Mouse (Mus musculus) neural tube, embryonic 12.5 days (tissue): ENCODE results near the gene Ppp1r3g. TPM values are rescaled to one million over a fixed set of nuclear protein-coding genes. Genes with fewer than 3 reads are reported as not detected.
A peak's percentile ranks its signal among the peaks of the same experiment; 100 is the strongest.

ENCODE experiments used
- ATAC-seq: fragments of 200-750 bp; cut with Nextera tagmentation; 2 replicates; pipeline ENCODE4 v1.8.0; 2017; ENCODE audit warnings: low read depth, mild to moderate bottlenecking, moderate TSS enrichment, moderate library complexity; ENCODE audit not compliant: low FRiP score
- H3K27ac ChIP-seq: fragments of 300-500 bp; sonication (generic); 2 replicates; pipeline ENCODE4 v1.5.1; 2016
- H3K27me3 ChIP-seq: fragments of 300-500 bp; sonication (generic); replicated peaks from 2 replicates; pipeline ENCODE4 v1.6.1; 2016; ENCODE audit warnings: mild to moderate bottlenecking
- H3K36me3 ChIP-seq: fragments of 300-500 bp; sonication (generic); 2 replicates; pipeline ENCODE4 v1.6.1; 2016; ENCODE audit warnings: mild to moderate bottlenecking
- H3K4me1 ChIP-seq: fragments of 300-500 bp; sonication (generic); 2 replicates; pipeline ENCODE4 v1.6.1; 2016
- H3K4me2 ChIP-seq: fragments of 300-500 bp; sonication (generic); replicated peaks from 2 replicates; pipeline ENCODE4 v1.6.1; 2016; ENCODE audit warnings: mild to moderate bottlenecking
- H3K4me3 ChIP-seq: fragments of 300-500 bp; sonication (generic); 2 replicates; pipeline ENCODE4 v1.5.1; 2016
- H3K9ac ChIP-seq: fragments of 300-500 bp; sonication (generic); 2 replicates; pipeline ENCODE4 v1.6.1; 2016; ENCODE audit warnings: mild to moderate bottlenecking
- H3K9me3 ChIP-seq: fragments of 300-500 bp; sonication (generic); 2 replicates; pipeline ENCODE4 v1.6.1; 2016; ENCODE audit warnings: mild to moderate bottlenecking
- WGBS: fragments of 180-500 bp; shearing (Covaris S2); methylation state at CpG from one replicate; pipeline ENCODE4 v1.1.7; 2016; 5-methylcytosine and 5-hydroxymethylcytosine counted together
- polyA plus RNA-seq: library from polyadenylated mRNA; unstranded; fragments of >200 nt; fragmentation: Nextera tagmentation; extraction: Ambion mirVana; gene quantifications from 2 replicates; pipeline ENCODE4 v1.2.1, GENCODE M21; 2016

The Ppp1r3g gene
- polyA plus RNA-seq, 1 experiment from 2014 or later, result 0.44 TPM

DNA sequence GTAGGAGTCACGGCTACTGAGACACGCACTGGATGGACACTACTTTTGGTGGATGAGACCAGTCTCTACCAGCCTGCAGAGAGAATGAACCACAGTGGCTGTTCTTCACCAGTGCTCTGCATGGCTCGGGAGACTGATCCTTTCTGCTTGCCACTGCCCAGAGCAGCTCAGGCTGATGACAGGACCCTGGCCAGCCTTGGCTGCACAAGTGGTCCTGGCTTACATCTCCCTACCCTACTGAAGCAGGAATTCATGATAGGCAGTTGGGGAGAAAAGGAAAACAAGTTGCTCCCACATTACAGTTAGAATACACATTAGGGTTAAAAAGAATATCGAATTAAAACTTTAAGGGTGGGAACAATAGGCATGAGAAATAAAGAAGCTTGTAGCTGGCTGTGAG, 39.0 kb downstream of the Ppp1r3g start:
- no peak for ATAC-seq
- Histone ChIP-seq H3K4me3 (no peak overlapping the region), H3K9me3 (no peaks in the 10 kb centered on the region), H3K27me3 (no peaks in the 10 kb centered on the region), H3K4me1 (no peaks in the 10 kb centered on the region), H3K36me3 (no peaks in the 10 kb centered on the region), H3K9ac (no peak overlapping the region), H3K4me2 (no peak overlapping the region), H3K27ac (no peak overlapping the region)
- 92% methylated on average over 4 of the region's 4 CpGs for WGBS

DNA sequence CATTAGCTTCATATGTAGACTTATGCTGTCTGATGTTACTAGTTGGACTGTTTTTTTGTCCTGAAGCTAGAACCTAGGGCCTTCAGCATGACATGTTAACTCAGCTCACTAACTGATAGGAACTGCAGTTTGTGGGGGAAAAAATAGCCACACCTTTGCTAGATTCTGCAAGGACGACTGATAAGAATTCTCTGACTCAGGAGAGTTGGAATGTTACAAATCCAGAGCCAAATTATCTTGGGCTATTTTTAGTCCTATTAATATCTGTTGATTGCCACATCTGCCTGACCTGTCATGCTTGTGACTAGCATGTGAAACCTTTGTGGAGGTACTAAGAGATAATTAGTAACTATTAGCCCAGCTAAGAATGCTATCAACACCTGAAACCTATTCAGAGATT, 42.2 kb downstream of the Ppp1r3g start:
- no peak overlapping the region for H3K9ac ChIP-seq
- no peaks in the 10 kb centered on the region for H3K9me3 ChIP-seq
- H3K4me1 ChIP-seq, result no peaks in the 10 kb centered on the region
- 84% methylated on average over 1 of the region's 1 CpGs for WGBS
- no peaks in the 10 kb centered on the region for H3K36me3 ChIP-seq
- no peaks in the 10 kb centered on the region for H3K27me3 ChIP-seq
- H3K27ac ChIP-seq, result no peak overlapping the region
- ATAC-seq, result no peak
- no peak overlapping the region for H3K4me2 ChIP-seq
- no peak overlapping the region for H3K4me3 ChIP-seq

DNA sequence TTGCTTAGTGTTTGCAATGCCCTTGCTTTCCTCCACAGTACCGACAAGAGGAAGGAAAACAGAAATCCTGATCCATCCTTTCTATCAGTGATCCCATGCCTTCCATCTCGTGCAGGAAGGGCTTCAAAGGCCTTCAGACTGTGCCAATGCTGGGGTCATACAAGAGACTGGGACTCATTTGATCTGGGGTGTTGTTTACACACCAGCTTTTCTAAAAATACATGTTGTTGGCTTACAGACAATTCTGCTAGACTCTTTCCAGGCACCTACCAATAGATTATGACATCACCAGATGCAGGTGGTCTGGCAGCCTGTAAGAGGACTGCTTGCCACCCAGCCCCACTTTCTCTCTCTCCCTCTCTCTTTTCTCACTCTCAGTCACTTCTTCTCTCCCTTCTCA, 51.3 kb downstream of the Ppp1r3g start:
- no peaks in the 10 kb centered on the region for H3K27me3 ChIP-seq
- no peak for ATAC-seq
- H3K4me2 ChIP-seq, result no peak overlapping the region
- H3K36me3 ChIP-seq, result no peaks in the 10 kb centered on the region
- H3K4me3 ChIP-seq, result no peak overlapping the region
- no peaks in the 10 kb centered on the region for H3K9me3 ChIP-seq
- H3K4me1 ChIP-seq, result no peaks in the 10 kb centered on the region
- 78% methylated on average over 2 of the region's 2 CpGs for WGBS
- no peak overlapping the region for H3K27ac ChIP-seq
- no peak overlapping the region for H3K9ac ChIP-seq

DNA sequence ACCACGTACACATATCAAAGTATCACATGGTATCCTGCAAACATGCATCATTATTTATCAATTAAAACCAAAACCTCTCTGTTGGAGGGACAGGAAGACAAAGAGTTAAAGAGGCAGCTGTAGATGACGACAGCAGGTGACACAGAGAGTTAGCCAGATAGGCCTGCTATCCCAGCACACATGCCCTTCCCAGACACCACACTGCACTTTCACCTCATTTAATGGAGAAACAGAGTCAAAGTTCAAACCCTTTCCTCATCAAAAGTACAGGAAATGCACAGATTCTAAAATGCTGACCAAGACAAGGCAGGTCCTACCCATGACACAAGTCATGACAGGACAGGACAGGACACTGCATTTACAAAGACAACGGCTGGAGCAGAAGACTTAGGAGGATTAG, 57.0 kb downstream of the Ppp1r3g start:
- H3K4me2 ChIP-seq, result no peak overlapping the region
- no peak overlapping the region for H3K4me3 ChIP-seq
- no peak overlapping the region for H3K9ac ChIP-seq
- H3K36me3 ChIP-seq, result no peaks in the 10 kb centered on the region
- H3K4me1 ChIP-seq, result peaks cover 10% of the 10 kb centered on the region
- 80% methylated on average over 3 of the region's 3 CpGs for WGBS
- no peaks in the 10 kb centered on the region for H3K9me3 ChIP-seq
- ATAC-seq, result no peak
- no peak overlapping the region for H3K27ac ChIP-seq
- H3K27me3 ChIP-seq, result no peaks in the 10 kb centered on the region

DNA sequence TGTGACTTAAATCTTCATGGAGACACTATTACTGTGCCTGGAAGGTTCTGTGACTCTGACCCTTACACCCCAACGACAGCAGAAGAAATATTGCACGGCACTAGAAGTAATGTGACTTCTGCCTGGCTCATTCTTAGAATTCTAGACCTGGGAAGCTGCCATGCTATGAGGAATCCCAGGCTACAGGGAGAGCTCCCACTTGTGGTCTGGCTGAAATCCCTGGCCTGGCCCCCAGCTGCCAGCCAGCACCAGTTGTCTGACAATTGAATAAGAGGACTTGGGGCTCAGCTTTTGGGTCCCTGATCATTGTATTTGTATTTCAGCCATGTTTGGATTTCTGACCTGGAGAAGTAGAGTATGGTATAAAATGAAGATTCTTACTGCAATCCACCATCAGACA, 59.4 kb downstream of the Ppp1r3g start:
- no peak for ATAC-seq
- WGBS, result 77% methylated on average over 2 of the region's 2 CpGs
- Histone ChIP-seq H3K4me1 (peaks cover 10% of the 10 kb centered on the region), H3K9ac (no peak overlapping the region), H3K27ac (no peak overlapping the region), H3K36me3 (no peaks in the 10 kb centered on the region), H3K27me3 (no peaks in the 10 kb centered on the region), H3K4me3 (no peak overlapping the region), H3K4me2 (no peak overlapping the region), H3K9me3 (no peaks in the 10 kb centered on the region)

DNA sequence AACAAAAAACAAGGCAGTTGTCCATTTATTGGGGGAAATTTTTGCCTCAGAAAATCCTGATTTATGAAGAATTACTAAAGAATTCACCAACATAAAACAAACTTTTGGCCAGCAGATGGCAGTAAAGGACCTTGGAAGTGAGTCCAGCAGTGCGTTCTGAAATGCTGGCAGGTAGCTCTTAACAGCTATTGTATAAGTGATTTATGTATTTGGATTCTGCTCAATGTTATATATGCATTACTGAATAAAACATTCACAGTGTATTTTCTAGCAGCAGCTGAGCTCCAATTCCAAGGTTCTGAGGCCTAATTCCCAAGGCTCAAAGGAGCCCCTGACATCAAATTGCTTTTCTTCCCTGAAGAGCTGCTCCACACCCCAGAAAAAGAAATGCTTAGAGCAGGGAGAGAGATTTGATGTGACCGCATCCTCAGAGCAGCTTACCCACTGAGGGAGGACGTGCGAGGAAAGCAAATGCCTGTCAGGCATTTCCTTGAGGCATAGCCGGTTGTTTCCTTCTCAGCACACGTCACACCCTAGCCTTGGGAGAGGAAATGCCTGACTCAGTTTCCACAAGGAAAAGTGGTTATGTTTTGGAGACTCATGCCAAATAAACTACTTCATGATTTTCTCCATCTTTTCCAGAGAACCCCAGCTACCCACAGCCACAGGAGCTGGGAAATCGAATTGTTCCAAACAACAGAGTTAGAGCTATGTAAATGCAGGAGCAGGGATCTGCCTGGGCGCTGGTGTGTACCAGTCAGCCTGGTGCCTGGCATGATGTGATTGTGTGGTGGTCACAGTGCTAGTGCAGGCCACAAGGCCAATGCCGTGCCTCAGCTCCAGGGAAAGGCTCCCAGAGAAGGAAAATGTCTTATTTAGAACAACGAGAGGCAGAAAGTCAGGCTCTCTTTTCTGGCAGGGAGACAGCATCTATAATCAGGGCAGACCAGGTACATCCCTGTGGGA, 61.0 kb downstream of the Ppp1r3g start:
- no peak overlapping the region; the same call in 1 of the 2 replicates for H3K9ac ChIP-seq
- no peak overlapping the region for H3K4me2 ChIP-seq
- WGBS, result 43% methylated on average over 10 of the region's 10 CpGs

More for the DNA sequence above, 61.0 kb downstream of the Ppp1r3g start:
- no peaks in the 10 kb centered on the region for H3K36me3 ChIP-seq
- H3K27ac ChIP-seq, result peak overlapping the region; percentile 70
- H3K27me3 ChIP-seq, result no peaks in the 10 kb centered on the region
- peaks cover 10% of the 10 kb centered on the region for H3K4me1 ChIP-seq
- H3K4me3 ChIP-seq, result no peak overlapping the region
- H3K9me3 ChIP-seq, result no peaks in the 10 kb centered on the region
- peak; percentile 88 for ATAC-seq

Other genes with a start within 250 kb of the Ppp1r3g start
- gene Rpp40, start 52.5 kb upstream of the Ppp1r3g start, polyA plus RNA-seq, result 13.4 and 16.4 TPM in 2 replicates
- 30.6 and 32.2 TPM in 2 replicates for gene Fars2, start 158.6 kb downstream of the Ppp1r3g start, polyA plus RNA-seq
- 23.2 and 23.8 TPM in 2 replicates for gene Lyrm4, start 158.7 kb downstream of the Ppp1r3g start, polyA plus RNA-seq